Mouse (Mus musculus) adrenal gland, postnatal 36 days (tissue): ENCODE results near the gene Ccndbp1. TPM values are rescaled to one million over a fixed set of nuclear protein-coding genes. Genes with fewer than 3 reads are reported as not detected.
"Not testable (repeated sequence)": the region's sequence is repeated elsewhere in the genome, so short reads cannot be mapped to it uniquely, and the experiment has no call there.

Experiments used
- DNase-seq, 2 experiments: peaks; one replicate each; pipeline ENCODE4 v3.0.0; 2021; ENCODE audit warnings: mixed read lengths in 1 of 2
- long read RNA-seq, 2 experiments: library from polyadenylated mRNA; stranded (forward); transcript quantifications; one replicate each; pipeline ENCODE4 v2.0.0; 2021; ENCODE audit warnings: borderline sequencing depth in 2 of 2
- total RNA-seq, 2 experiments: library from RNA; stranded (reverse); gene quantifications; 2 replicates each; pipeline ENCODE4 v1.2.3; 2021

Gene Ccndbp1
- total RNA-seq = 10 to 100 TPM; 41.7 to 50.2 TPM
- long read RNA-seq, experiment 1, transcript Ccndbp1-201 (11 exons, 1,569 nt) = major isoform, 70 of 75 reads
- long read RNA-seq, experiment 1, partial matches to known transcripts = 1 of 75 reads
- long read RNA-seq, experiment 1, other reads (novel, unspliced or antisense) = 4 of 75 reads
- long read RNA-seq, experiment 2, transcript Ccndbp1-201 (11 exons, 1,569 nt) = major isoform, 16 of 17 reads
- long read RNA-seq, experiment 2, partial matches to known transcripts = 1 of 17 reads
- long read RNA-seq, experiment 2, other reads (novel, unspliced or antisense) = 0 of 17 reads

DNA sequence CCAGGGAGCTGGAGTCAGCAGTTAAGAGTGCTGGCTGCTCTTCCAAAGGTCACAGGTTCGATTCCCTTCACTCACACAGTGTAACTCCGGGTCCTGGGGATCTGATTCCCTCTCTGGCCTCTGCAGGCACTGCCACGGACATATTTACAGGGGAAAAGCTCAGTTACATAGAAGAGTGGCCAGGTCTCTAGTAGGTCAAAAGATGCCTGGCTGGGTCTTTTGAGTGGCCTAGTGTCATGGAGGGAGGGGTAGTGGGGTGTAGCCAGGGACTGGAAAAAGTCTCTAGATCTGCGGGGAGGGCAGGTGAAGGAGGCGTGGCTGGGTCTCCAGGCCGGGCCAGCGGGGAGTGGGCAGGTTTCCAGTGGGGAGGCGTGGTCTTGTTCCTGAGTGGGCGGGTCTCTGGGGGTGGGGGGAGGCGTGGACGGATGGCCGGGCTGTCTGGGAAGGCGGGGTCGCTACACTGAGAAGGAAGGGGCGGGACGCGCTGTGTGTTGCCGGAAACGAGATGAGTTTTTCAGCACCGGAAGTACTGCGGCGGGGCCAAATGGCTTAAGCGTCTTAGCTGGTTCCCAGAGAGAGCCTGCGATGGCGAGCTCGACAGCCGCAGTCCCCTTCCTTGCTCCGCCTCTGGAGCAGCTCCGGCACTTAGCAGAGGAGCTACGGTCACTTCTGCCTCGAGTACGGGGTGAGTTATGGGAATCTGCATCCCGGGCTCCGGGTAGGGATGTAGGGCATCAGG lies at the start of gene Ccndbp1:
TSS of gene Ccndbp1 (plus strand) at position 479 of the 739 bp plus-strand sequence.
- DNase-seq = peak; percentile 95 to 96

- DNase-seq = no peak
These were observed 48.8 kb upstream of the Ccndbp1 start for GRCm38 (mm10) chr2:120959363-120959762.

DNA sequence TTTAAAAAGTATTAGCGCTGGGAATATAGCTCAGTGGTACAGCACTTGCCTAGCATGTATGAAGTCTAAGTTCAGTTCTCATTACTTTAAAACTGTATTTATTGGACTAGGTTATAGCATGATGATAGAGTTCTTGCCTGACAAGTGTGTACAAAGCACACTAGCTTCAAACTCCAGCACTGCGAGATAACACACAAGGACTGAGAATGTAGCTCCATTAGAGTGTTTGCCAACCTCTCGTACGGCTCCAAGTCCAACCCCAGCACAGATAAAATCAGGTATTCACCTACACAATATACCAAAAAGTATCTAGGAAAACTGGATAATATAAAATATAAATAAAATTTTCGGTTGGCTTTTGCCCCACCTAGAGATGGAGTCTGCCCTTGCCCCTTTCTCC lies 48.4 kb upstream of the Ccndbp1 start:
- DNase-seq = no peak

DNA sequence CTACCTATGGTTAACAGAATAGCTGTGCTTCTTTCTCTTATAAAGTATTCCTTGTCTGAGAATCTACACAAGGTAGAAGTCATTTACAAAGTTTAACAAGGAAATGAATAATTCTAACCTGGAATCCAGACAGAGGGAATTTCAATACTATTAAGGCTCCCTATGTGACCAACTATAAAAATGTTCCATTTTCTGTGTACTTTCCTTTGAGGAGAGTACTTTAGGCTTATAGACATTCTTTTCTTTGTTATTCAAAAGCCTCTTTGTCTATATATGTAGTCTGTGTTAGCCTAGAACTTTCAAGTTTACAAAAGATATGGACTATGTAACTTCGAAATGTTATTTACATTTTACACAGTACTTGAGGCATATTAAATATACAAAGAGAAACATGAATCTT lies 47.9 kb upstream of the Ccndbp1 start:
- no peak for DNase-seq

DNA sequence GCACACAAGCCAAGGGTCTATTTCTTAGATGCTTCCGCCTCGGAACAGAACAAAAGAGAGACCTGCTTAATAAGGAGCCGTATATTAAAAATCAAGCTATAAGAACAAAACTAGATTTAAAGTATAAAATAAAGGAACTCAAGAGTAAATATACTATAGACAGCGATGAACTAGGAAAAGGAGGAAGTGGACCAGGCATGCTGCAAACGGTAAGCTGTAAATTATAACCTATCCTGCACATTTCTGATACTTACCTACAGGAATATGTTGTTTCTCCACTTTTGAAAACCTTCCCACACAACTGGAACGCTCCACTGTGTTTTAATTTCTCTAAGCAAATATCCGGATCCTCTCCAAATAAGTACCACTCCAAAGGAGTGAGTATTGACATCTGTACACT lies 45.1 kb upstream of the Ccndbp1 start:
- no peak for DNase-seq

DNA sequence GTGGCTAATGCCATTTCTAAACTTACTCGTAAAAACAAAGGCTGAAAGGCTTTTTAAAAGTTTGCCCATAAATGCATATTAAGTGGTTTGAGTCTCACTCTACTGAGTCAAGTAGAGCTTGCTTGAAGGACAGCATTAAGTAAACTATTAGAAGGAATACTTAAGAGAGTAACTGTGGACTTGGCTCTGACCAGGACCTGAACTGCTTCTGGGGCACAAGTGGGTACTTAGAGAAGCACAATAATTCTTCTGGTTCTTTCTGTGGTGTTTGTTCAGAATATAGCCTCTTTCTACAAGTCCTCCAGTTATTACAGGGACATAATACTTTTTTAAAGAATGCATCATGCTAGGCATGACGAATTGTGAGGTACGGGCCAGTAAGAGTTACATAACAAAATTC lies 42.7 kb upstream of the Ccndbp1 start:
- DNase-seq = no peak

- DNase-seq = peak; percentile 14
These were observed 38.1 kb upstream of the Ccndbp1 start for GRCm38 (mm10) chr2:120970045-120970539.

DNA sequence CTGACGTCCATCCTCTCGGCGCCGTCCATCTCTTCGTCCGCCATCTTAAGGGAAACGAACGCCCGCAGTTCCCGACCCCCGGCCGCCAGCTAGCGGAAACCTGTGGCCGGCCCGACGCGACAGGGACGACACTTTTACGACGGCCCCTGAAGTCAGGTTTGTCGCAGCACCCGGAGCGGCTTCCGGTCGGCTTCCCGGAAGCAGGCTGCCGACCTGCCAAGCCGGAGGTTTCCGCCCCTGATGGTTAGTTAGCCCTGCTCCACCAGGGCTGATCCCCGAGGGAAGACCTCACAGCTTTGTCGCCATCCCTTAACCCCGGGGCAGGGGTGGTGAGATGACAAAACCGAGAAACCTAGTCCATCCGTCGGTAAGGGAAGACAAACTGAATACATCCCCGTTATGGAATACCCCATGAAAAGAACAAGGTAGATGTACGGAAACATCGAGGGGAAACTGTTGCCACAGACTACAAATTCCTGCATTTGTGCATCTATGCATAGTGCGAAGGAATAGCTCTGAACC lies 37.6 kb upstream of the Ccndbp1 start, which contains the start of gene Ubr1:
TSS of gene Ubr1 (minus strand) at position 157 of the 522 bp plus-strand sequence.
- DNase-seq = peak; percentile 87 to 91

DNA sequence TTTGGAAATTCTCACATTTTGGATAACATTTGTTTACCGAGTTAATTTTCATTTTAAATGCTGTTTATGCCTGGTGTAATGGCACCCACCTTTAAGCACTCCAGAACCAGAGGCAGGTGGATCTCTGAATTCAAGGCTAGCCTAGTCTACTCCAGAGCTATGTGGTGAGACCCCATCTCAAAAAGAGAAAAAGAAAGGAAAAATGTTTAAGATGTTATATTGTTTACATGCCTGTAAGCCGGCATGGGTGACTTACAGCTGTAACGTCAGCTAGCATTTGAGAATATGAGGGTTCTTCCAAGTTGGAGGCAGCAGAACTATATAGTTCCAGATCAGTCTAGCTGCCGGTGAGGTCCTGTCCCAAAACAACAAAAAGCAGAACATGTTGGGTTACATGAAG lies 36.4 kb upstream of the Ccndbp1 start:
- DNase-seq = no peak

DNA sequence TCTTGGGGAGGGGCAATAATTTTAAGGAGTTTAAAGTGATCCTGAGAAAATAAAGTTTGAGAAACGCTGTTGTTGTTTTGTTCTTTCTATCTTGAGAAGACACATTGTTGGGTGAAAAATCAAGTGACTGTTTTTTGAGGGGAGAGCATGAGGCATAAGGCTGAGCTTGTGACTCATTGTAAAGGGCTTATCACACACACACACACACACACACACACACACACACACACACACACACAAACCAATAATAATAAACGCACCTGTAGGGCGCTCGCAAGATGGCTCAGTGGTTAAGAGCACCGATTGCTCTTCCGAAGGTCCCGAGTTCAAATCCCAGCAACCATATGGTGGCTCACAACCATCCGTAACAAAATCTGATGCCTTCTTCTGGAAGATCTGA lies 35.9 kb upstream of the Ccndbp1 start:
- DNase-seq = not testable (repeated sequence)

GRCm38 (mm10) chr2:120972964-120973363 lies 35.2 kb upstream of the Ccndbp1 start:
- peak in 1 of 2 experiments; percentile 16 for DNase-seq

- DNase-seq = no peak
These were observed 31.9 kb upstream of the Ccndbp1 start for GRCm38 (mm10) chr2:120976308-120976707.

DNA sequence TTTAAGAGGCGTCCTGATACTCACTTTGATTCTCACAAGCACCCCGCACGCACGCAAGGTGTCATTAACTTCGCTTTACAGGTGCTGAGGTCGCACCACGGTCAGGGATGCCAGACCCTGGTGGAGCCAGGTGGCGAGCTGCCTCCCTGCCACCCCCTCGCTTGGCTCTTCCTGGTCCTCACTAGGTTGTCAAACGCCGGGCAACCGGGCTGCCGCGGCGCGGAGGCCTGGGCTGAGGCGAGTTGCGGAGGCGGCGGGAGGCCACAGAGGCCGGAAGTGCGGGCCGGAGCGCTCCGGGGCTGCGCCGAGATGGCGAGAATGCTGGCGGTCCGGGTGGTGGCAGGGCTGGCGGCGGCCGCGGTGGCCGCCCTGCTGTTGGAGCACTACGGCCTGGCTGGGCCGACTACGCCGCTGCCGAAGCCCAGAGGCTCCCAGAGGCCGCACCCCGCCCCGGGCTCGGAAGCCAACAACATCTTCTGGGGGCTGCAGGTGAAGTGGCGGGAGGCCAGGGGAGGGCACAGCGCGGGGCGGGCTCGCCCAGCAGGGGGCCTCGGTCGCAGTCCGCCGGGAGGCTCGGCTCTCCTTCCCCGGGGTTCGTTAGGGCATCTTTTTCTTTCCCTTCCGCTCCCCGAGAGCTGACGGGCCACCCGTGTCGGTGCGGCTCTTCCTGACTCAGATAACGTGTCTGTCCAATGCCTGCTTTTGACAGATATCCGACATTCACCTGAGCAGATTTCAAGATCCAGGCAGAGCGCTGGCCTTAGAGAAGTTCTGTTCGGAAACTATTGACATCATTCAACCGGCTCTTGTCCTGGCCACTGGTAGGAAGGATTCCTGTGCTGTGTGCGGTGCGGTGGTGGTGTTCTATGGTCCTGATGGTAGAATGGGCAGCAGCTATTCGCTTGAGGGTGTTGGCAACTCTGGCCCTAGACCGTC lies 30.9 kb upstream of the Ccndbp1 start, which contains the start of gene Tmem62:
TSS of gene Tmem62 (plus strand) at position 28 of the 936 bp plus-strand sequence.
- peak; percentile 76 to 83 for DNase-seq

GRCm38 (mm10) chr2:120977926-120978692 lies 30.1 kb upstream of the Ccndbp1 start:
- DNase-seq = no peak

DNA sequence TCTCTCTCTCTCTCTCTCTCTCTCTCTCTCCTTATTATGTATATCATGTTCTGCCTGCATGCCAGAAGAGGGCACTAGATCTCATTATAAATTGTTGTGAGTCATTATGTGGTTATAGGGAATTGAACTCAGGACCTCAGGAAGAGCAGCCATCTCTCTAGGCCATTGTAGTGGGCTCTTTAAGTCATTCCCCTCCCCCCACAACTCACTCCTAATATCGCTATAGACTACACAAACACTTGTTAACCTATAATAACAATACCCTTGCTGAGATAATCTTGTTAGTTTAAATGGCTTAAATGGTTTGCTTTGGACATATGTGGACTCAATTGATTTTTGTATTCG lies 29.5 kb upstream of the Ccndbp1 start:
- DNase-seq = no peak

DNA sequence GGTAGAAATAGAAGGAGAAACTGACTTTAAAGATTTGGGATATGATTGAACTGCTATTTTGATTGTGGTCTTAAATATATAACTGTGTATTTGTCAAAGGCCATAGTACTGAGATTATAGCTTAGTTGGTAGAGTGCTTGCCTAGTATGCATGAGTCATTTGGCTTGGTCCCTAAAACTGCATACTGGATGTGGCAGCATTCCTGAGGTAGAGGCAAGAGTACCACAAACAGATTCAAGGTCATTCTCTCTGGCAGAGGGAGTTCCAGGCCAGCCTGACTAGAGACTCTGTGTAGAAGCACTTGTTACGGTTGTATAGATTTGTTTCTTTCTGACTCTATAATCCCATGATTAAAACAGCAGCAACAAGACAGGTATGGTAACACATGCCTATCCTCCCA lies 28.4 kb upstream of the Ccndbp1 start:
- peak; percentile 19 to 32 for DNase-seq

GRCm38 (mm10) chr2:120980861-120981260 lies 27.3 kb upstream of the Ccndbp1 start:
- no peak for DNase-seq

GRCm38 (mm10) chr2:120983611-120984010 lies 24.6 kb upstream of the Ccndbp1 start:
- no peak for DNase-seq

- DNase-seq = no peak
These were observed 23.0 kb upstream of the Ccndbp1 start for GRCm38 (mm10) chr2:120985241-120985640.

GRCm38 (mm10) chr2:120991196-120991595 lies 17.0 kb upstream of the Ccndbp1 start:
- DNase-seq = no peak

- DNase-seq = not testable (repeated sequence)
These were observed 11.6 kb upstream of the Ccndbp1 start for GRCm38 (mm10) chr2:120996607-120997006.
